Mouse (Mus musculus) CH12.LX (cell line): ENCODE data around the gene Tkfc.

Source experiments
- CTCF ChIP-seq, 2 experiments: IDR thresholded peaks in 1 of 2; conservative IDR thresholded peaks in 1 of 2; 2 replicates each; pipeline ENCODE4 v1.5.1; 2011 to 2012; ENCODE audit warnings: low read depth in 2 of 2, low read length in 2 of 2, improper control_type of control experiment in 1 of 2, inconsistent platforms in 1 of 2, mild to moderate bottlenecking in 1 of 2, moderate library complexity in 1 of 2
- E2F4 ChIP-seq: IDR thresholded peaks from 2 replicates; pipeline ENCODE4 v1.6.1; 2011; ENCODE audit warnings: low read depth, low read length, improper control_type of control experiment; ENCODE audit not compliant: insufficient replicate concordance
- EP300 ChIP-seq: IDR thresholded peaks from 2 replicates; pipeline ENCODE4 v1.6.1; 2011; ENCODE audit warnings: low read length, improper control_type of control experiment
- JUND ChIP-seq: conservative IDR thresholded peaks from 2 replicates; pipeline ENCODE4 v1.6.1; 2011; ENCODE audit warnings: low read depth, low read length, improper control_type of control experiment
- KAT2A ChIP-seq: IDR thresholded peaks from 2 replicates; pipeline ENCODE4 v1.6.1; 2012; ENCODE audit warnings: low read length, improper control_type of control experiment, inconsistent platforms; ENCODE audit not compliant: insufficient replicate concordance
- MAX ChIP-seq: IDR thresholded peaks from 2 replicates; pipeline ENCODE4 v1.6.1; 2011; ENCODE audit warnings: low read length, improper control_type of control experiment
- POLR2AphosphoS2 ChIP-seq: IDR thresholded peaks from 2 replicates; pipeline ENCODE4 v1.6.1; 2011; ENCODE audit warnings: low read depth, low read length, improper control_type of control experiment
- RAD21 ChIP-seq: IDR thresholded peaks from 2 replicates; pipeline ENCODE4 v1.6.1; 2011; ENCODE audit warnings: low read depth, mild to moderate bottlenecking, low read length, improper control_type of control experiment, moderate library complexity
- TBP ChIP-seq: conservative IDR thresholded peaks from 2 replicates; pipeline ENCODE4 v1.6.1; 2011; ENCODE audit warnings: low read depth, low read length, improper control_type of control experiment
- USF2 ChIP-seq: conservative IDR thresholded peaks from 2 replicates; pipeline ENCODE4 v1.6.1; 2011; ENCODE audit warnings: low read depth, low read length, improper control_type of control experiment
- ZMIZ1 ChIP-seq: IDR thresholded peaks from 2 replicates; pipeline ENCODE4 v1.6.1; 2012; ENCODE audit warnings: low read depth, mild to moderate bottlenecking, inconsistent platforms, low read length, improper control_type of control experiment
- ZNF384 ChIP-seq: IDR thresholded peaks from 2 replicates; pipeline ENCODE4 v1.6.1; 2012; ENCODE audit warnings: low read depth, low read length, improper control_type of control experiment, inconsistent platforms

GRCm38 (mm10) chr19:10640080-10640479, 34.6 kb upstream of the Tkfc start:
- TF ChIP-seq JUND, result no peak
- TF ChIP-seq ZMIZ1, result no peak
- no peak for TF ChIP-seq POLR2AphosphoS2
- no peak for TF ChIP-seq CTCF (conservative IDR thresholded peaks at IDR 0.05 in 1 of 2, IDR thresholded peaks at IDR 0.05 in 1 of 2; ENCODE audit: low read depth in 2 of 2, low read length in 2 of 2)
- no peak for TF ChIP-seq E2F4
- no peak for TF ChIP-seq RAD21
- TF ChIP-seq TBP, result no peak
- TF ChIP-seq MAX, result no peak
- no peak for TF ChIP-seq ZNF384
- TF ChIP-seq EP300, result no peak
- no peak for TF ChIP-seq USF2
- no peak for TF ChIP-seq KAT2A
